Mouse (Mus musculus) midbrain, embryonic 14.5 days (tissue): Measurements from ENCODE around the gene Armc6. TPM values are rescaled to one million over a fixed set of nuclear protein-coding genes. Genes with fewer than 3 reads are reported as not detected.
A peak's percentile ranks its signal among the peaks of the same experiment; 100 is the strongest.

Source experiments
- ATAC-seq: fragments of 200-750 bp; cut with Nextera tagmentation; 2 replicates; pipeline ENCODE4 v1.8.0; 2017; ENCODE audit warnings: moderate number of reproducible peaks, moderate library complexity; ENCODE audit not compliant: low FRiP score, low TSS enrichment
- DNase-seq: peaks from one replicate; pipeline ENCODE4 v3.0.0-alpha.2; 2015
- H3K27ac ChIP-seq: fragments of 300-500 bp; sonication (generic); replicated peaks from 2 replicates; pipeline ENCODE4 v1.5.1; 2014; ENCODE audit warnings: mild to moderate bottlenecking, low read depth, low read length, moderate library complexity
- H3K27me3 ChIP-seq: fragments of 300-500 bp; sonication (generic); 2 replicates; pipeline ENCODE4 v1.6.1; 2014; ENCODE audit warnings: low read length, control low read depth, mixed read lengths; ENCODE audit not compliant: control insufficient read depth, insufficient read depth
- H3K36me3 ChIP-seq: fragments of 300-500 bp; sonication (generic); 2 replicates; pipeline ENCODE4 v1.6.1; 2014; ENCODE audit warnings: low read length, control low read depth; ENCODE audit not compliant: control insufficient read depth, insufficient read depth
- H3K4me1 ChIP-seq: fragments of 300-500 bp; sonication (generic); 2 replicates; pipeline ENCODE4 v1.6.1; 2014; ENCODE audit warnings: mild to moderate bottlenecking, antibody characterized with exemption, low read length, control low read depth; ENCODE audit not compliant: control insufficient read depth, insufficient read depth
- H3K4me2 ChIP-seq: fragments of 300-500 bp; sonication (generic); 2 replicates; pipeline ENCODE4 v1.6.1; 2014; ENCODE audit warnings: mild to moderate bottlenecking, low read length, moderate library complexity
- H3K4me3 ChIP-seq: fragments of 300-500 bp; sonication (generic); replicated peaks from 2 replicates; pipeline ENCODE4 v1.5.1; 2014; ENCODE audit warnings: low read depth, low read length
- H3K9ac ChIP-seq: fragments of 300-500 bp; sonication (generic); replicated peaks from 2 replicates; pipeline ENCODE4 v1.6.1; 2014; ENCODE audit warnings: mild to moderate bottlenecking, low read length, moderate library complexity
- H3K9me3 ChIP-seq: fragments of 300-500 bp; sonication (generic); 2 replicates; pipeline ENCODE4 v1.6.1; 2016; ENCODE audit warnings: low read length, control low read depth, mixed read lengths; ENCODE audit not compliant: control insufficient read depth
- WGBS: fragments of 180-500 bp; shearing (Covaris S2); extraction: QIAGEN DNeasy Blood & Tissue Kit; methylation state at CpG from one replicate; pipeline ENCODE4 v1.1.7; 2014; 5-methylcytosine and 5-hydroxymethylcytosine counted together
- polyA plus RNA-seq: library from polyadenylated mRNA; unstranded; fragments of >200 nt; fragmentation: Nextera tagmentation; extraction: Ambion mirVana; gene quantifications from 2 replicates; pipeline ENCODE4 v1.2.1, GENCODE M21; 2014

Armc6 gene
- polyA plus RNA-seq, 1 experiment from 2014 or later: 82.5 TPM

DNA sequence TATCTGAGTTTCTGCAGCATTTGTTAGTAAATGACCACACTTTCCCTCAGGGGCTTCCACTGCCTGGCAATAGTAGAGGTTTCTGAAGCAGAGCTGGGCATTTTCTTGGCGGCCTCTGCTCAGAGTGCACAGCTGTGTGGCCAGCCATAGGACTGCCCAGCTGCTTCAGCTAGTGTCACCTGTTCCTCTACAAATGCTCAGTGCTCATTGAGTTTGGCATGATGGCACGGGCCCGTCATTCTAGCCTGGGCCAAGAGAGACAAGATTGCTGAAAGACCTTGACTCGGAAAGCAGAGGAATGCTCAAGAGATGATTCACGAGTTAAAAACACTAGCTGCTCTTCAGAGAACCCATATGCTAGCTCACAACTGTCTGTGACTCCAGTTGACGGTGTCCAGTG, 12.4 kb upstream of the Armc6 start:
- Histone ChIP-seq H3K27me3 (no peaks in the 10 kb centered on the region), H3K36me3 (peaks cover 93% of the 10 kb centered on the region), H3K9ac (no peak overlapping the region), H3K4me2 (no peak overlapping the region), H3K4me1 (0 out of 2 replicates have a peak, but pooled peaks cover 6% of the 10 kb centered on the region), H3K9me3 (no peaks in the 10 kb centered on the region), H3K4me3 (no peak overlapping the region), H3K27ac (no peak overlapping the region)
- 96% methylated on average over 6 of the region's 6 CpGs for WGBS
- ATAC-seq (no peak), DNase-seq (no peak)

DNA sequence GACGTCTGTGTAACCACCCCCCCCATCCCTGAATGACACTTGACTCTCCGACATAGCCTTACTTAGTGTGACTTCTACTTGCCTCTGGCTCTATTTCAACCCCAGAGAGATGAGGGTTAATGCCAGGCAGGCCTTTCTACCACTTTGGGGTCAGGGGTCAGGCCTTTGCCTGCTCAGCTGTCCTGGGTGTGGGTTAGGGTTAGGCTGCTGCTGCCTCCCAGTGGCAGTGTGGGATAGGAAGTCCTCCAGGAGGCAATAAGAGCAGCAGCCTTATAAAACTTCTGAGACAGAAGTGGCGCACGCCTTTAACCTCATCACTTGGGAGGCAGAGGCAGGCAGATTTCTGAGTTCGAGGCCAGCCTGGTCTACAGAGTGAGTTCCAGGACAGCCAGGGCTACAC, 6.4 kb upstream of the Armc6 start:
- H3K9me3 ChIP-seq: no peaks in the 10 kb centered on the region
- no peak overlapping the region for H3K4me3 ChIP-seq
- no peak overlapping the region for H3K4me2 ChIP-seq
- ATAC-seq (no peak), DNase-seq (no peak)
- H3K4me1 ChIP-seq: peaks cover 7% of the 10 kb centered on the region
- no peak overlapping the region for H3K27ac ChIP-seq
- peaks cover 90% of the 10 kb centered on the region for H3K36me3 ChIP-seq
- H3K9ac ChIP-seq: no peak overlapping the region
- no peaks in the 10 kb centered on the region for H3K27me3 ChIP-seq
- 88% methylated on average over 5 of the region's 5 CpGs for WGBS

DNA sequence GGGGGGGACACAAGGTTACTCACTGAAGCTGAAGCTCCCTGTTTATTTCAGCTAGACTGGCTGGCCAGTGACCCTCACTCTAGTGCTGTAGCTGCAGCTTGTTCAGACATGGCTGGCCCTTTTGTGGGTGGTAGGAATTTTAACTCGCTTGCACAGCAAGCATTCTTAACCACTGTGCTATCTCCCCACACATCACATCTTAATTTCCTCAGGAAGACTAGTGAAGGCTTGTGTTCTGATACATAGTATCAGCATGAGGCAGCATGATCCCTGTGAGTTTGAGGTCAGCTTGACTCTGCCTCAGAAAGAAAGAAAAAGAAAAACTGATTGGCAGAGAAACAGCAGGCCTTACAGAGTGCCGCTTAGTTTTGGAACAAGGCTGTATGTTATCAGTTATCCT, 3.6 kb upstream of the Armc6 start:
- 87% methylated on average over 2 of the region's 2 CpGs for WGBS
- Histone ChIP-seq H3K36me3 (peaks cover 66% of the 10 kb centered on the region), H3K9ac (no peak overlapping the region), H3K4me2 (no peak overlapping the region), H3K4me3 (no peak overlapping the region), H3K9me3 (no peaks in the 10 kb centered on the region), H3K27ac (no peak overlapping the region), H3K27me3 (no peaks in the 10 kb centered on the region), H3K4me1 (peaks cover 17% of the 10 kb centered on the region)
- DNase-seq (no peak), ATAC-seq (no peak)

DNA sequence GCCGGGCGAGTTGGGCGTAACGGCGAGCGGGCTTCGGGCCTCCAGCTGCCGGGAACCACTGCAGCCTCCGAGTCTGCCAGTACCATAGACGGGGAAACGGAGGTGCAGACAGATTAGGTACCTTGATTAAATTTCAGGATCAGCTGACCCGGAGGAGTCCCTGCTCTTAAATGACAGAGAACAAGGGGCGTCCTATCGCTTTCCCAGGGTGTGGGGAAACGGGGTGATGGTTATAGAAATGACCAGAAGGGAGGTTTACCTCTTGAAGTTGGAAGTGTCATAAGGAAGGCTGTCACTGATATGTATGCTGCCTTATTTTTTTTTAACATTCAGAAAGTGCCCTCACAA, 489 bp upstream of the Armc6 start:
- H3K9ac ChIP-seq: peak overlapping the region; percentile 91
- under 1% methylated on average over 15 of the region's 15 CpGs for WGBS
- H3K27me3 ChIP-seq: no peaks in the 10 kb centered on the region
- H3K4me2 ChIP-seq: peak overlapping the region; percentile 88
- peak overlapping the region; percentile 85 for H3K4me3 ChIP-seq
- H3K4me1 ChIP-seq: peaks cover 18% of the 10 kb centered on the region
- peak overlapping the region; percentile 95 for H3K27ac ChIP-seq
- DNase-seq (no peak), ATAC-seq (no peak)
- peaks cover 50% of the 10 kb centered on the region for H3K36me3 ChIP-seq
- H3K9me3 ChIP-seq: no peaks in the 10 kb centered on the region

DNA sequence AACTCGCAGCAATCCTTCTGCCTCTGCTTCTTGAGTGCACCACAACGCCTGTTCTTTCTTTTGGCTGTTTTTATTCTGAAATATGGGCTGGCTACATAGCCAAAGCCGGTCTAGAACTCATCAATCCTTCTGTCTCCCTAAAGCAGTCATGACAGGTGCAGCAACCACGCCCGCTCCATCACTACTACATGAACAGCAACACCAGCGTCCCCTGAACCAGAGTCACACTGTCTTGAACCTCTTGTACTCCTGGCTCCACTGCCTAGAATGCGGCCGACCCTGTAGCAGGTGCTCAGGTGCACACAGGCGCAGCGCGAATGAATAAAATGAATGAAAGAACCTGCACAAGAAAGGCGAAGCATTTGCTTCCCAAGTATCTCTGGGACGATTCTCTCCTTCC, 660 bp downstream of the Armc6 start:
- no peaks in the 10 kb centered on the region for H3K27me3 ChIP-seq
- H3K27ac ChIP-seq: peak overlapping the region; percentile 95
- peak overlapping the region; percentile 85 for H3K4me3 ChIP-seq
- DNase-seq (no peak), ATAC-seq (peak; percentile 9; the same call in 1 of the 2 replicates)
- no peaks in the 10 kb centered on the region for H3K9me3 ChIP-seq
- peak overlapping the region; percentile 91 for H3K9ac ChIP-seq
- peaks cover 51% of the 10 kb centered on the region for H3K36me3 ChIP-seq
- H3K4me2 ChIP-seq: peak overlapping the region; percentile 88
- 8% methylated on average over 13 of the region's 13 CpGs for WGBS
- H3K4me1 ChIP-seq: peaks cover 18% of the 10 kb centered on the region

DNA sequence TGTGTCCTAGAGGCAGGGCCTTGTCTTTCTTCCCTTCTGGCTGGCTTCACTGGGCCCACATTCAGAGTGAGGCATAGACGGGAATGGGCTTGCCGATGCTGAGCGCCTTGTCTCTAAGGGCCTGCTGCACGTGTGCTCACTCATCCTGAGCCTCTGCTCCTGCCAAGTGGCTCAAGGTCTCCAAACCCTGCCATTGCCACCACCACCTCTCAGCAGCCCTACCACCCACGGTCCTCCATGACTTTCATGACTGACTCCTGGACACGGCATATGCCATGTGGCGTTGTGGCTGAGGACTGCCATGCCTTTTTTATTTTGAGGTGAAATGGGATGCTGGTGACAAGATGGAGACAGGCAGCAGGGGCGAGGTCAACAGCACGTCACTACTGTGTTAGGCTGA, 3.4 kb downstream of the Armc6 start:
- WGBS: 94% methylated on average over 9 of the region's 9 CpGs
- no peak for DNase-seq

DNA sequence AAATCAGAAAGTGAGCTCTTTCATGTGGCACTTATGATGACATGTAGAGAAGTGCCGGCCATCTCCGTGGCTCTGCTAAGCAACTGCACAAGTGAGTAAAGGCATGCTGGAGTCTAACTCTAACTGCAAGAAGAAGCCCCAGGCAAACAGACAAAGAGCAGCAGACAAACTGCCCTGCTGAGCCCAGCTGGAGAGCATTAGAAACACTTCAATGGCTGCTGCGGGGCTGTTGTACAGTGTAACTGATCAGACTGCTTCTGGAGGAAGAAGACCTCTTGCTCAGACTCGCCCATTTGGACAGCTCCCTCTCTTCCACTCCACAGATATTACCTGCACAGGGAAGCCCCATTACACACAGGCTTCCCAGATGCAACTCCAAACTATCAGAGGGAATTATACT, 6.3 kb downstream of the Armc6 start:
- DNase-seq: peak; percentile 7
- WGBS: 19% methylated on average over 4 of the region's 4 CpGs

More for the DNA sequence above, 3.4 kb downstream of the Armc6 start:
- no peak overlapping the region for H3K9ac ChIP-seq
- H3K36me3 ChIP-seq: peaks cover 26% of the 10 kb centered on the region
- H3K4me2 ChIP-seq: no peak overlapping the region
- peaks cover 17% of the 10 kb centered on the region for H3K4me1 ChIP-seq
- ATAC-seq: no peak
- no peak overlapping the region for H3K27ac ChIP-seq
- H3K4me3 ChIP-seq: no peak overlapping the region
- no peaks in the 10 kb centered on the region for H3K9me3 ChIP-seq
- no peaks in the 10 kb centered on the region for H3K27me3 ChIP-seq

DNA sequence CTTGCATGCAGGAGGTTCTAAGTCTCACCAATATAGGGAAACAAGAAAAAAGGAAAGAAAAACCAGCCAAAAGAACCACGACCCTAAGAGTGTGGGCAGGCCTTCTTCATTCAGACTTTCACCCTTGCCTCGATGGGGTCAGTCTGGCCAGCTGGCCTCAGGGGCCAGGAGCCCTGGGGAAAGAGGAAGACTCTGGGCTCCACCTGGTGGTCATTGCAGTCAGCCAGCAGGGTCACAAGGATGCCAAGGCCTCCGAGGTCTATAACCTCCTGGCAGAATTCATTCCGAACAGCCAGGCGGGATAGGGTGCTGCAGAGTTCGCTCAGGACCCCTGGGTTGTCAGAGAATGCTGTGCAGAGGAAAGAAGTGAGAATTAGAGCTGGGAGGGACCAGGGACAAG, 10.9 kb downstream of the Armc6 start:
- Histone ChIP-seq H3K4me3 (no peak overlapping the region), H3K27me3 (no peaks in the 10 kb centered on the region), H3K36me3 (peaks cover 59% of the 10 kb centered on the region), H3K9me3 (no peaks in the 10 kb centered on the region), H3K4me2 (no peak overlapping the region), H3K4me1 (no peaks in the 10 kb centered on the region), H3K9ac (no peak overlapping the region), H3K27ac (no peak overlapping the region)
- 51% methylated on average over 6 of the region's 6 CpGs for WGBS
- ATAC-seq: no peak
- DNase-seq: peak; percentile 31

More for the DNA sequence above, 6.3 kb downstream of the Armc6 start:
- H3K27ac ChIP-seq: no peak overlapping the region
- H3K9ac ChIP-seq: no peak overlapping the region
- no peaks in the 10 kb centered on the region for H3K27me3 ChIP-seq
- ATAC-seq: no peak
- no peak overlapping the region for H3K4me3 ChIP-seq
- no peaks in the 10 kb centered on the region for H3K9me3 ChIP-seq
- peaks cover 55% of the 10 kb centered on the region for H3K36me3 ChIP-seq
- H3K4me1 ChIP-seq: peaks cover 3% of the 10 kb centered on the region
- no peak overlapping the region for H3K4me2 ChIP-seq

DNA sequence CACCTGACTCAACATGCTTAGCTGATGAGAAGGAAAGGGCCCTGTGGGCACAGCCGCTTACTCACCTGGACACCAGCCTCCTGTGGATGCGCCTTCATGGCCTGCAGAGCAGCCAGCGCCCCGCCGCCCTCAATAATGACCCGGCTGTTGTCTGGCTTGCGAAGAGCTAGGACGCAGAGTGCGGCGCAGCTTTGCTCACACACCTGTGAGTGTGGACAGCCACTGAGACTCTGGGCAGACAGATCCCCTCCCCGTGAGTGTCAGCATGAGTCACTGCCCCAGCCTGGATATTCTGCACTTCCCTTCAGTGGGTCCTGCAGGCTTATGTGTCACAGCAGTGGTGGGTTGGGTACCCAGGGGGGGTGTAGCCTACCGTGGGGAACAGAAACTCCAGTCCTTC, 12.2 kb downstream of the Armc6 start:
- no peak overlapping the region for H3K4me2 ChIP-seq
- H3K36me3 ChIP-seq: peaks cover 59% of the 10 kb centered on the region
- no peaks in the 10 kb centered on the region for H3K4me1 ChIP-seq
- 94% methylated on average over 12 of the region's 12 CpGs for WGBS
- no peak overlapping the region for H3K4me3 ChIP-seq
- no peak for ATAC-seq
- H3K27me3 ChIP-seq: no peaks in the 10 kb centered on the region
- H3K9me3 ChIP-seq: no peaks in the 10 kb centered on the region
- no peak for DNase-seq
- no peak overlapping the region for H3K9ac ChIP-seq
- no peak overlapping the region for H3K27ac ChIP-seq
